Mouse (Mus musculus) MEL-GATA-1-ER (cell line): ENCODE data around the gene Abcb7.
"Not testable (repeated sequence)": the region's sequence is repeated elsewhere in the genome, so short reads cannot be mapped to it uniquely, and the experiment has no call there.

Experiments
- DNase-seq: peaks from one replicate; pipeline ENCODE4 v3.0.0-alpha.2; 2012; ENCODE audit warnings: low read depth; ENCODE audit errors: extremely low read depth

Gene Abcb7

GRCm38 (mm10) chrX:104413183-104413983, at the start of gene Abcb7:
TSS of gene Abcb7 (minus strand) at chrX:104413856.
- peak; percentile 79 for DNase-seq

DNA sequence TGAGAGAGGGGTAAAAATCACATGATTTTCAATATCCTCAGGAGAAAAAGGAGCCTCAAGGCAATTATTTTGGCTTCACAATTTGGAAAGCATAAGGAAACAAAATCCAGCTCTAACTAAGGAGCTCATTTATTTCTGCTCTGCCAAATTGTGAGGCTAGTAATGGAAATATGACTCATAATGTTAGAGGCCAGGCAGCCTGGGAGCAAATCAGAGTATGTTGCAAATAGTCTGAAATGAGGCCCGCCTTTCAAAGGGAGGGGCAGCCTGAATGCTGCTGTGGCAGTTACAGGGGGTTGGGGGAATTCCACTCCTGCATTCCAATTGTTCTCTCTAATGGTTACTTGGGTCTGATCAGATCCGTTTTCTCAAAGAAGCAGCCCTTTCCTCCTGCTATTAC, 48.1 kb upstream of the Abcb7 start:
- no peak for DNase-seq

GRCm38 (mm10) chrX:104452433-104452832, 38.8 kb upstream of the Abcb7 start:
- no peak for DNase-seq

- no peak for DNase-seq
Measured at GRCm38 (mm10) chrX:104433456-104433855, 19.8 kb upstream of the Abcb7 start.

DNA sequence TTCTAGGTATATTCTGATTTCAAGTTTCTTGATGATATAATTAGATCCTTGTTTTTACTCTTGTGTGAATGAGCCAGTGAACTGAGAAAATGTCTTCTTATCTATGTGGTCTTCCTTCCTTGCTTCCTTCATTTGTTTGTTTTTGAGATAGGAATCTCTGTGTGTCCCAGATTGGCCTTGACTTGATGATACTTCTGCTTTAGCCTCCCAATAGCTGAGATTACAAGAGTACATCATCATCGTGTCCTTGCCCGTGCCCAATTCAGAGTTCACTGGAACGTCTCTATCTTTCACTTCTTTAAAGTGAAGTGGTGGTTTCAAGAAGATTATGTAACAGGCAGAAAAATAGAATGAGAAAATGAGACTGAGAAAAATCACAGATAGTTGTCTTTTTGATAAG, 14.5 kb upstream of the Abcb7 start:
- no peak for DNase-seq

GRCm38 (mm10) chrX:104413995-104414394, 339 bp upstream of the Abcb7 start:
- no peak for DNase-seq

DNA sequence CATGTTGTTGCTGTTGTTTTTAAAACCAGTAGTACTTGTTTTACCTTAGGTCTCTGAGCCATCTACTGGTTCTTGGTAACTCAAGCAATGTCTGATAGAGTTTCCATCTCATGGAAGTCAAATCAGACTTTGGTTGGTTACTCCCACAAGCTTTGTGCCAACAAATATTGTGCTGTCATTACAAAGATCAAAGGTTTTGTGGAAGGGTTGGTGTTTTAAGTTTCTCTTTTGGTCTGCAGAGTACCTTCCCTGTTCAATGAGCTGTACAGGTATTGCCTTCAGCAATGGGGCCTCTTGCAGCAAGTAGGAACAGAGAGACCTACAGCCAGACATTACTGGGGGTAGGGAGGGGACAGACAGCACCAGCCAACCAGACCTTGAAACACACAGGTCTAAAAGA, 5.5 kb downstream of the Abcb7 start:
- DNase-seq = no peak

- no peak for DNase-seq
Measured at GRCm38 (mm10) chrX:104402463-104402862, 11.2 kb downstream of the Abcb7 start.

DNA sequence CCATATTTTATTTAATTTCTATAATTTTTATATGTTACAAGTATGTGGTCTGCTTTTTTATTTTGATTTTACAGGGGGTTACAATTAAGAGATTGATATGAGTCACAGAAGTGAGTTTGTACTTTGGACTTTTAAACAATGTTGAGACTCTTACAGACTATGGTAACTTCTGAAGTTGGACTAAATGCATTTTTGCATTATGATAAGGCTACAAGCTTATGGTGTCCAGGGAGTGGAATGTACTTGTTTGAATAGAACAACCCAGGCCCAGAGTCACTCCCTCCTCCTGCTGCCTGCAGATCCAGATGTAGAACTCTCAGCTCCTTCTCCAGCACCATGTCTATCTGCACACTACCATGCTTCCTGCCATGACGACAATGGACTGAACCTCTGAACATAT, 12.5 kb downstream of the Abcb7 start:
- no peak for DNase-seq

DNA sequence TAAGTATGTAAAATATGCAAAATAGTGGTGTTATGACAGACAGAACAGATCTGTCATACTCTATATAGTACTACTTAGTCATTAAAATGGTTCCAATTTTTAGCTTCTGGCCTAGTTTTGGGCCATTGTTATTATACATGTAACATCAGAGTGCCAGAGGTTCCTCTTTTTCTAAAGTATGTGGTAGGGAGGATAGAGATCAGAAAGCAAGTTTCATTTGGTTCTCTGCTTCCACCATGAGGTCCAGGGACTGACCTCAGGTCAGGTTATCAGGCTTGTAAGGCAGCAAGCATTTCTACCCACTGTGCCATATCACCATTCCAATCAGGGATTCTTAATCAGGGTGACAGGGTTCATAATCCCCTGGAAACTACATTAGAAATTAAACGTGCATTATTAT, 16.1 kb downstream of the Abcb7 start:
- peak; percentile 39 for DNase-seq

GRCm38 (mm10) chrX:104359686-104360085, 54.0 kb downstream of the Abcb7 start:
- DNase-seq = peak; percentile 70

- DNase-seq = no peak
Measured at GRCm38 (mm10) chrX:104355842-104356241, 57.8 kb downstream of the Abcb7 start.

DNA sequence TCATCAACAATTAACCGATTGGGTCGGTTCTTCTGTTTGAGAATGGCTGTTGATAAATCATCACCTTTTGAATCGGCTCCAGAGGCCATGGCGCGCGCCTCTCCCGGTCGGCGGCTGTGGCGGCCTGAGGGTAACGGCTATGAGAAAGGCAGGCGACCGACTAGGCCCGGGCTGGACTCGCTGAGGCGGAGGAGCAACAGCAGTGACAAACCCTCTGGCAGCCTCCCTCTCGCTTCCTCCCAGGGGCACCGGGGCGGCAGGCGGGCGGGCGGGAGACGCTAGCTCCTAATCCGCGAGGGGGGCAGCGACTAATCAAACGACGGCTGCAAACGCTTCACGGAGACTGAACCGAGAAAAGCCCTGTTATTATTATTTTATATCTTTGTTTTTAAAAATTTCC, 65.5 kb downstream of the Abcb7 start:
- not testable (repeated sequence) for DNase-seq

GRCm38 (mm10) chrX:104291721-104292120, 121.9 kb downstream of the Abcb7 start:
- DNase-seq = no peak

GRCm38 (mm10) chrX:104279828-104280227, 133.8 kb downstream of the Abcb7 start:
- no peak for DNase-seq

DNA sequence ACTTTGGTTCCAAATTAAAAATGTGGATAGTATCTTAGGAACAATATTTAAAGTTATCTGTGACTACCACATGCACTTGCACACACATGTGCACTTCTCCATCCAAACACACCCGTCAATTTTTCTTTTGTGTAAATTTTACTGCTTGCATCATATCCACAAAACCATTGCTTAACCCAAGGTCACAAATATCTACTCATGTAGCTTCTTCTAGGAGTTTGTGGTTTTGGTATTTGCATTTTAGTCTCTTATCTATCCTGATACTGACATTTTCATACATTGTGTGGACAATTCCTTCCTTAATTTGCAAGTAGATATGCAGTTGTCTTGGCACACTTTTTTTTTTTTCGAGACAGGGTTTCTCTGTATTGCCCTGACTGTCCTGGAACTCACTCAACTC, 149.3 kb downstream of the Abcb7 start:
- peak; percentile 89 for DNase-seq

- peak; percentile 76 for DNase-seq
Measured at GRCm38 (mm10) chrX:104262468-104262867, 151.2 kb downstream of the Abcb7 start.

- DNase-seq = no peak
Measured at GRCm38 (mm10) chrX:104256561-104256960, 157.1 kb downstream of the Abcb7 start.
